Mouse (Mus musculus) forebrain, embryonic 11.5 days (tissue): ENCODE results near the gene Prdm16. TPM values are rescaled to one million over a fixed set of nuclear protein-coding genes. Genes with fewer than 3 reads are reported as not detected.

Source experiments
- ATAC-seq: fragments of 200-750 bp; cut with Nextera tagmentation; replicated peaks from 2 replicates; pipeline ENCODE4 v1.8.0; 2017; ENCODE audit warnings: moderate TSS enrichment; ENCODE audit not compliant: low FRiP score
- DNase-seq: peaks from one replicate; pipeline ENCODE4 v3.0.0-alpha.2; 2017; ENCODE audit warnings: low spot score
- H3K27ac ChIP-seq: fragments of 300-500 bp; sonication (generic); 2 replicates; pipeline ENCODE4 v1.5.1; 2014; ENCODE audit warnings: low read depth, low read length
- H3K27me3 ChIP-seq: fragments of 300-500 bp; sonication (generic); 2 replicates; pipeline ENCODE4 v1.6.1; 2014; ENCODE audit warnings: mild to moderate bottlenecking, low read length, mixed read lengths; ENCODE audit not compliant: control insufficient read depth, insufficient read depth
- H3K36me3 ChIP-seq: fragments of 300-500 bp; sonication (generic); 2 replicates; pipeline ENCODE4 v1.6.1; 2014; ENCODE audit warnings: mild to moderate bottlenecking, low read length, moderate library complexity, mixed read lengths; ENCODE audit not compliant: control insufficient read depth, insufficient read depth
- H3K4me1 ChIP-seq: fragments of 300-500 bp; sonication (generic); replicated peaks from 2 replicates; pipeline ENCODE4 v1.6.1; 2014; ENCODE audit warnings: low read length, mixed read lengths; ENCODE audit not compliant: control insufficient read depth, insufficient read depth
- H3K4me2 ChIP-seq: fragments of 300-500 bp; sonication (generic); 2 replicates; pipeline ENCODE4 v1.6.1; 2014; ENCODE audit warnings: low read depth, mild to moderate bottlenecking, low read length, moderate library complexity, mixed read lengths; ENCODE audit not compliant: severe bottlenecking
- H3K4me3 ChIP-seq: fragments of 300-500 bp; sonication (generic); 2 replicates; pipeline ENCODE4 v1.5.1; 2014; ENCODE audit warnings: low read depth, low read length
- H3K9ac ChIP-seq: fragments of 300-500 bp; sonication (generic); 2 replicates; pipeline ENCODE4 v1.6.1; 2014; ENCODE audit warnings: low read length
- H3K9me3 ChIP-seq: fragments of 300-500 bp; sonication (generic); 2 replicates; pipeline ENCODE4 v1.6.1; 2016; ENCODE audit warnings: low read length, mixed read lengths; ENCODE audit not compliant: control insufficient read depth
- WGBS: fragments of 180-500 bp; shearing (Covaris S2); extraction: QIAGEN DNeasy Blood & Tissue Kit; methylation state at CpG from one replicate; pipeline ENCODE4 v1.1.7; 2014; 5-methylcytosine and 5-hydroxymethylcytosine counted together
- polyA plus RNA-seq: library from polyadenylated mRNA; unstranded; fragments of >200 nt; fragmentation: Nextera tagmentation; extraction: Ambion mirVana; gene quantifications from 2 replicates; pipeline ENCODE4 v1.2.1, GENCODE M21; 2014

Gene Prdm16
- polyA plus RNA-seq, 1 experiment from 2014 or later, result 49.3 TPM

DNA sequence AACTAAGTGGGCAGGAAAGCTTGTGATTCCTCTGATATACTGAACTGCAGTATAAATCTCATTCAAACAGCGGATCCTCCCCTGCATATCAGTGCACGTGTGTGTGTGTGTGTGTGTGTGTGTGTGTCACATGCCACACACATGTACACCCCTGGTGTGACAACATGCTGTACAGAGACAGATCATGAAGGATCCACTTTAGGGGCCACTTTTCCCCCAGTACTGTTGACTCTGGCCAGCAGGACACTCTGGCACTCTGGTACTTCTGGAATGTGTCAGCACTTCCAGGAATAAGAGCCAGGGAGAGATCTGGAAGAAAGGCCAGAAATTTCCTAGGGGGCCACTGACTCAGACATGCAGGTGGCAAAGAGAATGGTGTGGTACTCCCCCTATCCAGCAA is 10.4 kb downstream of the Prdm16 start:
- H3K4me2 ChIP-seq, result no peak overlapping the region
- no peaks in the 10 kb centered on the region for H3K36me3 ChIP-seq
- DNase-seq, result no peak
- no peak overlapping the region for H3K4me3 ChIP-seq
- no peaks in the 10 kb centered on the region for H3K27me3 ChIP-seq
- H3K4me1 ChIP-seq, result peaks cover 28% of the 10 kb centered on the region
- 93% methylated on average over 2 of the region's 2 CpGs for WGBS
- H3K9me3 ChIP-seq, result no peaks in the 10 kb centered on the region
- ATAC-seq, result no peak
- no peak overlapping the region for H3K9ac ChIP-seq
- no peak overlapping the region for H3K27ac ChIP-seq

DNA sequence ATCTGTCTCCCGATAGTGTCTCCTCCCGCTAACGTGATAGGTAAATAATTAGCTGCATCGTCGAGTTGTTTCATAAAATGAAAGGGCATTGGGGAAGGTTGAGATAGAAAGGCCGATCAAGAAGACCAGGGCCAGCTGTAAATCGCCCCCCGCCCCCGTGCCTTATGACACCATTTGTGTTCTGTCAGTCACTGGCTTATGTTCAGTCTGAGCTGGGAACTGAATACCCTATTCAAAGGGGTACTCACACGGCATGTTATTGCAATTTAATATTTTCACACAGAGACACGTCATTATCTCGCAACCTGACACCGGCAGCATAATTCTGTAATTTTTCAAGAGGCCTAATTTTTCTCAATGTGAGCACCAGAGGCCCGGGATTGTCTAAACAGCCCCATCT is 11.0 kb downstream of the Prdm16 start:
- Histone ChIP-seq H3K4me2 (no peak overlapping the region), H3K27me3 (no peaks in the 10 kb centered on the region), H3K4me3 (no peak overlapping the region), H3K4me1 (peaks cover 23% of the 10 kb centered on the region), H3K36me3 (no peaks in the 10 kb centered on the region), H3K9me3 (no peaks in the 10 kb centered on the region), H3K9ac (no peak overlapping the region), H3K27ac (no peak overlapping the region)
- DNase-seq (no peak), ATAC-seq (no peak)
- 62% methylated on average over 14 of the region's 14 CpGs for WGBS

DNA sequence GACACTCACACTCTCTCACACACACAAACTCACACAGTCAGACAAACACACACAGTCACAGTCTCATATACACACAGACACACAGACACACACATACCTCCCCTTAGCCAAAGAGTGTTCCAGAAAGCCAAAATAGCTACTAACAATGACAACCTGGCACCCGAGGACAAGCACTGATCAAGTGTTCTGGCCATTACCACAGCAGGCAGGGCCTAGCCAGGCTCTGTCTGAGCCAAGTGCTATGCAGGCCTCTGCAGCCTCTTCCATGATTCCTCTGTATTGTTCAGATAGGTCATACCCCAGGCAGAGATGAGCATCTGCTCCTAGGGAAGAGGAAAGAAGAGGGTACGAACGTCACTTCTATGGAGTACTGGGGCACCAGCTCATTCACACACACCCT is 13.4 kb downstream of the Prdm16 start:
- no peak for DNase-seq
- H3K9me3 ChIP-seq, result no peaks in the 10 kb centered on the region
- H3K4me1 ChIP-seq, result peaks cover 22% of the 10 kb centered on the region
- no peak for ATAC-seq
- no peak overlapping the region for H3K4me3 ChIP-seq
- H3K4me2 ChIP-seq, result no peak overlapping the region
- 77% methylated on average over 3 of the region's 3 CpGs for WGBS
- H3K36me3 ChIP-seq, result no peaks in the 10 kb centered on the region
- H3K9ac ChIP-seq, result no peak overlapping the region
- no peaks in the 10 kb centered on the region for H3K27me3 ChIP-seq
- H3K27ac ChIP-seq, result no peak overlapping the region

DNA sequence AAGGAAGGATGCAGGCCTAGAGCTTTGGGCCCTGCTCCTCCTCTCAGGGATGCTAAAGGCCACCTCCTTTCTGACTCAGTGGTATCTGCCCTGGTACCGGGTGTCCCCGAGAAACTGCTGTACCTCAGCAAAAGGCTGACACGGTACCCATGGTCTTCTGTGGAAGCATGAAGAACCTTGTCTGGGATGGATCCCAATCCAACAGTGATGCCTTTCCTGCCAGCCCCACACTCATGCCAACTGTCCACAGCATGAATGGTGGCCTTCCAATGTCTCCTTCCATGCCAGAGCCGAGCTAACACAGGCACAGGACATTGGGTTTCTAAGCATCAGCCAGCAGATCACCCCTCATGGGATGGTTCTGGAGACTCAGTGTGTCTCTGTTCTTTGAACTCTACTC is 14.2 kb downstream of the Prdm16 start:
- no peaks in the 10 kb centered on the region for H3K27me3 ChIP-seq
- H3K9me3 ChIP-seq, result no peaks in the 10 kb centered on the region
- no peak overlapping the region for H3K9ac ChIP-seq
- no peak overlapping the region for H3K4me3 ChIP-seq
- no peaks in the 10 kb centered on the region for H3K36me3 ChIP-seq
- no peak overlapping the region for H3K4me2 ChIP-seq
- DNase-seq, result no peak
- WGBS, result 96% methylated on average over 4 of the region's 4 CpGs
- ATAC-seq, result no peak
- peaks cover 26% of the 10 kb centered on the region for H3K4me1 ChIP-seq
- H3K27ac ChIP-seq, result no peak overlapping the region

DNA sequence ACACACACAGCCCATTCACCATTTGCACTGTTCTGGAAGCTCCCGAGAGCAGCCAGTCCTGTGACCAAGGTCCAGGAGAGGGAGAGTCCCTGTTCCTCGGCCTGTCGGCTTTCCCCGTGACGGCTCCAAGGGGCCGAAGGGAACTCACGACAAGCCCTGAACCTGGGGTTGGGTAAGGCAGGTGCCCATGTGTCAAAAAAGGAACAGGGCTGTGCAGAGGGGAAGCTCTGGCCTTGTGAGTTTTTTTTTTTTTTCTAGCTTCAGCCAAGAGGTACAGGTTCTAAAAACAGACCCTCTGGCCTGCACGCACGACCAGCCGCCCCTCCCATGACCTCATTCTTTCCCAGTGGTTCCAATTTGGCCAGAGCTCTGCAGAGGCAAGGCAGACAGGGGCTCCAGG is 25.5 kb downstream of the Prdm16 start:
- ATAC-seq (no peak), DNase-seq (no peak)
- Histone ChIP-seq H3K27me3 (no peaks in the 10 kb centered on the region), H3K36me3 (no peaks in the 10 kb centered on the region), H3K4me2 (no peak overlapping the region), H3K4me1 (0 out of 2 replicates have a peak, but pooled peaks cover 2% of the 10 kb centered on the region), H3K4me3 (no peak overlapping the region), H3K27ac (no peak overlapping the region), H3K9me3 (peaks cover 3% of the 10 kb centered on the region), H3K9ac (no peak overlapping the region)
- WGBS, result 88% methylated on average over 10 of the region's 10 CpGs

DNA sequence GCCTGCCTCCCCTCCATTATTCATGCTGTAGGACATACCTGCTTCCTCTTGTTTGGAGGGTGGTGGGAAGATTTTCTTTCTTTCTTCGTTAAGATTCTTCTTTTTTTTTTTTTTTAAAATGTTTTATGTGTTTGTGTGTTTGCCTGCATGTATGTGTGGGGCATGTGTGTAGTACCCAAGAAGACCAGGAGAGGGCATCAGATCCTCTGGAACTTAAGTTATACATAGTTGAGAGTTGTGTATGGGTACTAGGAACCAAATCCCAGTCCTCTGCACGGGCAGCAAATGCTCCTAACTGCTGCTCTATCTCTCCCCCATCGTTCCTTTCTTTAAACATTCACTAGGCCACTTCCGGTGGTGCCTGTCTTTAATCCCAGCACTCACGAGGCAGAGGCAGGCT is 28.9 kb downstream of the Prdm16 start:
- Histone ChIP-seq H3K27me3 (no peaks in the 10 kb centered on the region), H3K9me3 (peaks cover 3% of the 10 kb centered on the region)
- 89% methylated on average over 5 of the region's 5 CpGs for WGBS

DNA sequence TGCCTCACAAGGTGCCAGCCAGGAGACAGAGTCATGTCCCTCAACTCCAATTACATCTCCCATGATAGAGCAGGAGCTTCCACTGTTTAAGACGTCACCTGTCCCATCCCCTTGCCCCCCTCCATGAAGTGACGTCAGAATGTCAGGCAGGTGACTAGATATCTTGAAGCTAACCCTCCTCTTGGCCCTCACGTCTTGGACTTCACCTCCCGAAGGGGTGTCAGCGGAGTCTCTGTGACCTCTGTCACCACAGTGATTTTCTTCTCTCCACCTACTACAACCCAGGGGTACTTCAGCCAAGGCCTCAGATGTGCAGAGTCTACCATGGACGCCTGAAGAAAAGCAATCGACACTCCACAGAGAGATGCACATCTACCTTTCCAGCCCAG is 32.2 kb downstream of the Prdm16 start:
- H3K27me3 ChIP-seq, result no peaks in the 10 kb centered on the region
- no peak for DNase-seq
- no peak; the same call in 1 of the 2 replicates for ATAC-seq
- H3K36me3 ChIP-seq, result no peaks in the 10 kb centered on the region
- H3K4me2 ChIP-seq, result no peak overlapping the region
- H3K9ac ChIP-seq, result no peak overlapping the region
- H3K4me1 ChIP-seq, result peaks cover 49% of the 10 kb centered on the region
- peaks cover 3% of the 10 kb centered on the region for H3K9me3 ChIP-seq
- H3K27ac ChIP-seq, result peak overlapping the region; percentile 80
- 49% methylated on average over 7 of the region's 7 CpGs for WGBS
- H3K4me3 ChIP-seq, result no peak overlapping the region

More for the DNA sequence above, 28.9 kb downstream of the Prdm16 start:
- DNase-seq (no peak), ATAC-seq (no peak)
- Histone ChIP-seq H3K4me1 (peaks cover 19% of the 10 kb centered on the region), H3K4me2 (no peak overlapping the region), H3K27ac (no peak overlapping the region), H3K4me3 (no peak overlapping the region), H3K9ac (no peak overlapping the region), H3K36me3 (no peaks in the 10 kb centered on the region)

DNA sequence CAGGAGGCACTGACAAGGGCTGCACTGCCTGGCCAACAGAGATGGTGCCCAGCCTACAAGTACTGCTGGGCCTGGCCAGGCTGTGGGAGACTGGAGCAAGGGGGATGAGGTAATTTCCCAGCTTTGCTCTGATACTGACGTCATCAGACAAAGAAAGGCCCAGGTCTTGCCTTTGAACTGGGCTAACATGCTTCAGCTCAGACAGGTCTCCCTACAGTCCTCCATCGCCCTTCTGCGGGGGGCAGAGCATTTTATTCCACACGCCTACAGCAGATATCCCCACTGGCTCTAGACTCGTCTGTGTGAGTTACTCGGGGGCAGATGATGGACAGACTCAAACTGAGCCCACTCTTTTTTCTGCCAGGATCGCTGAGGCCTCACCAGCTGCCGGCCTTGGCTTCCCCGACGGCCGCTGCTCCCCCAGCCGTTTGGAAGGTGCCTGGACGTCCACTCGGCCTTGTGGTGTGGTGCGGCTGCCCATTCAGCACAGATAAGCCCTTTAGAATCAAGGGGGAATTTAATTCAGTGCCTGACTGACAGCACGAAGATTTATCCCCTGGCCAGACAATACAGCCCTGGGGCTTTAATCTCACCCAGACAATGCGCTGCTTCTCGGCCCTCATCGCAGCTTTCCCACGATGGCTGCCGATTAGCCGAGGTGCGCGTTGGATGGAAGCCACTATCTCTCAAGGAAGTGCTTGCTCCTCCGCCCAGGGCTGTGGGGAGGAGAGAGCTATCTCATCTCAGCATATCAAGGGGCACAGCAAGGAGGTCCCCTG is 32.8 kb downstream of the Prdm16 start:
- H3K4me1 ChIP-seq, result peaks cover 54% of the 10 kb centered on the region
- no peak overlapping the region for H3K4me2 ChIP-seq
- no peaks in the 10 kb centered on the region; the same call in 1 of the 2 replicates for H3K27me3 ChIP-seq
- DNase-seq, result peak; percentile 78
- H3K27ac ChIP-seq, result peak overlapping the region; percentile 80
- 0 out of 2 replicates have a peak overlapping the region, but pooled peaks have one; percentile 9 for H3K9ac ChIP-seq
- peak; percentile 57 for ATAC-seq
- 9% methylated on average over 25 of the region's 25 CpGs for WGBS
- no peaks in the 10 kb centered on the region for H3K36me3 ChIP-seq
- H3K9me3 ChIP-seq, result peaks cover 3% of the 10 kb centered on the region
- no peak overlapping the region for H3K4me3 ChIP-seq

DNA sequence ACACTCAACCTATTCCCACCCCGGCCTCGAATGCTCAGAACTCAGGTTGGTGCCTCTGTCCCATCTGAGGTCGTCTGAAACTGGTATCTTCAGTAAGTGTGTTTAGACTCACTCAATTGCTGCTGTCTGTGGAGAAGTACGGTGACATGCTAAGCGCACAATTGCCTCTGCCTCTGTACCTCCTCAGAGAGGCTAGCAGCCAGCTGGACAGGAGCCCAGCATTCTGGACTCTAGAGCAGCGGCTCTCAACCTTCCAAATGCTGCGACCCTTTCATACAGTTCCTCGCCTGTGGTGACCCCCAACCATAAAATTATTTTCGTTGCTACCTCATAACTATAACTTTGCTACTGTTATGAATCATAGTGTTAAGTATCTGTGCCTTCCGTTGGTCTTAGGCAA is 34.3 kb downstream of the Prdm16 start:
- whole genome bisulfite sequencing, result 78% methylated on average over 10 of the region's 10 CpGs
- no peak for ATAC-seq

More for the DNA sequence above, 34.3 kb downstream of the Prdm16 start:
- Histone ChIP-seq H3K9me3 (no peaks in the 10 kb centered on the region), H3K4me2 (no peak overlapping the region), H3K4me1 (peaks cover 69% of the 10 kb centered on the region), H3K4me3 (no peak overlapping the region), H3K27me3 (no peaks in the 10 kb centered on the region; the same call in 1 of the 2 replicates), H3K9ac (no peak overlapping the region), H3K27ac (0 out of 2 replicates have a peak overlapping the region, but pooled peaks have one; percentile 80), H3K36me3 (no peaks in the 10 kb centered on the region)
- DNase-seq, result no peak
